Mouse (Mus musculus): ENCODE data around the gene Slco6d1. TPM values are rescaled to one million over a fixed set of nuclear protein-coding genes. Genes with fewer than 3 reads are reported as not detected.
"Not testable (repeated sequence)": the region's sequence is repeated elsewhere in the genome, so short reads cannot be mapped to it uniquely, and the experiment has no call there.

The Slco6d1 gene
- polyA plus RNA-seq (2015; fragmentation: Nextera tagmentation; extraction: Ambion mirVana) = not detected in 2 replicates

GRCm38 (mm10) chr1:98420824-98421223 lies at the start of gene Slco6d1:
TSS of gene Slco6d1 (plus strand) at chr1:98421124.
- no peak within 1 kb of the TSS for H3K4me2 ChIP-seq (replicated peaks; ENCODE audit: low read depth, low read length)
- 86% methylated on average over 10 of the region's 10 CpGs for WGBS
- no peaks in the 10 kb centered on the region for H3K36me3 ChIP-seq (ENCODE audit: insufficient read depth, low read length)
- no peaks in the 10 kb centered on the region for H3K4me1 ChIP-seq (ENCODE audit: insufficient read depth, low read length)
- H3K27ac ChIP-seq (ENCODE audit: low read length) = no peak within 1 kb of the TSS
- H3K9ac ChIP-seq (replicated peaks; ENCODE audit: low read length) = no peak within 1 kb of the TSS
- no peak within 1 kb of the TSS for H3K4me3 ChIP-seq (ENCODE audit: low read length)
- no peaks in the 10 kb centered on the region for H3K9me3 ChIP-seq (ENCODE audit: low read length)
- ATAC-seq (ENCODE audit: low FRiP score, low TSS enrichment) = no peak
- no peaks in the 10 kb centered on the region for H3K27me3 ChIP-seq (ENCODE audit: insufficient read depth, low read length)

- ATAC-seq (ENCODE audit: low FRiP score, low TSS enrichment) = no peak
- Histone ChIP-seq H3K4me1 (ENCODE audit: insufficient read depth, low read length) (no peaks in the 10 kb centered on the region), H3K4me3 (ENCODE audit: low read length) (no peak overlapping the region), H3K9ac (replicated peaks; ENCODE audit: low read length) (no peak overlapping the region), H3K36me3 (ENCODE audit: insufficient read depth, low read length) (no peaks in the 10 kb centered on the region), H3K4me2 (replicated peaks; ENCODE audit: low read depth, low read length) (no peak overlapping the region), H3K27ac (ENCODE audit: low read length) (no peak overlapping the region), H3K27me3 (ENCODE audit: insufficient read depth, low read length) (no peaks in the 10 kb centered on the region), H3K9me3 (ENCODE audit: low read length) (no peaks in the 10 kb centered on the region)
Observed at GRCm38 (mm10) chr1:98392001-98392400, 28.9 kb upstream of the Slco6d1 start.

GRCm38 (mm10) chr1:98447929-98448328 lies 27.0 kb downstream of the Slco6d1 start:
- H3K9ac ChIP-seq (replicated peaks; ENCODE audit: low read length) = no peak overlapping the region
- no peak overlapping the region for H3K4me2 ChIP-seq (replicated peaks; ENCODE audit: low read depth, low read length)
- 90% methylated on average over 4 of the region's 4 CpGs for WGBS
- no peak overlapping the region for H3K4me3 ChIP-seq (ENCODE audit: low read length)
- no peaks in the 10 kb centered on the region for H3K9me3 ChIP-seq (ENCODE audit: low read length)
- no peaks in the 10 kb centered on the region for H3K27me3 ChIP-seq (ENCODE audit: insufficient read depth, low read length)
- H3K27ac ChIP-seq (ENCODE audit: low read length) = no peak overlapping the region
- no peaks in the 10 kb centered on the region for H3K36me3 ChIP-seq (ENCODE audit: insufficient read depth, low read length)
- ATAC-seq (ENCODE audit: low FRiP score, low TSS enrichment) = no peak
- no peaks in the 10 kb centered on the region for H3K4me1 ChIP-seq (ENCODE audit: insufficient read depth, low read length)

- not testable (repeated sequence) for H3K27ac ChIP-seq (ENCODE audit: low read length); H3K4me3 ChIP-seq (ENCODE audit: low read length); H3K9ac ChIP-seq (replicated peaks; ENCODE audit: low read length); H3K9me3 ChIP-seq (ENCODE audit: low read length); H3K27me3 ChIP-seq (ENCODE audit: insufficient read depth, low read length); ATAC-seq (ENCODE audit: low FRiP score, low TSS enrichment); H3K36me3 ChIP-seq (ENCODE audit: insufficient read depth, low read length); H3K4me2 ChIP-seq (replicated peaks; ENCODE audit: low read depth, low read length); H3K4me1 ChIP-seq (ENCODE audit: insufficient read depth, low read length)
- WGBS = 89% methylated on average over 8 of the region's 8 CpGs
Observed at GRCm38 (mm10) chr1:98459224-98459623, 38.3 kb downstream of the Slco6d1 start.

GRCm38 (mm10) chr1:98476381-98476780 lies 55.5 kb downstream of the Slco6d1 start:
- not testable (repeated sequence) for H3K9me3 ChIP-seq (ENCODE audit: low read length); ATAC-seq (ENCODE audit: low FRiP score, low TSS enrichment); H3K4me1 ChIP-seq (ENCODE audit: insufficient read depth, low read length); H3K27ac ChIP-seq (ENCODE audit: low read length); H3K36me3 ChIP-seq (ENCODE audit: insufficient read depth, low read length); H3K4me2 ChIP-seq (replicated peaks; ENCODE audit: low read depth, low read length); H3K27me3 ChIP-seq (ENCODE audit: insufficient read depth, low read length); H3K9ac ChIP-seq (replicated peaks; ENCODE audit: low read length); H3K4me3 ChIP-seq (ENCODE audit: low read length)
- WGBS = 81% methylated on average over 1 of the region's 1 CpGs

- no peak overlapping the region for H3K4me2 ChIP-seq (replicated peaks; ENCODE audit: low read depth, low read length)
- no peak for ATAC-seq (ENCODE audit: low FRiP score, low TSS enrichment)
- H3K9ac ChIP-seq (replicated peaks; ENCODE audit: low read length) = no peak overlapping the region
- H3K36me3 ChIP-seq (ENCODE audit: insufficient read depth, low read length) = no peaks in the 10 kb centered on the region
- no peaks in the 10 kb centered on the region for H3K4me1 ChIP-seq (ENCODE audit: insufficient read depth, low read length)
- no peak overlapping the region for H3K27ac ChIP-seq (ENCODE audit: low read length)
- WGBS = 73% methylated on average over 2 of the region's 2 CpGs
- no peaks in the 10 kb centered on the region for H3K9me3 ChIP-seq (ENCODE audit: low read length)
- H3K4me3 ChIP-seq (ENCODE audit: low read length) = no peak overlapping the region
- H3K27me3 ChIP-seq (ENCODE audit: insufficient read depth, low read length) = no peaks in the 10 kb centered on the region
Observed at GRCm38 (mm10) chr1:98479243-98479642, 58.3 kb downstream of the Slco6d1 start.

GRCm38 (mm10) chr1:98505982-98506381 lies 85.1 kb downstream of the Slco6d1 start:
- H3K9me3 ChIP-seq (ENCODE audit: low read length) = no peaks in the 10 kb centered on the region
- 85% methylated on average over 2 of the region's 2 CpGs for WGBS

GRCm38 (mm10) chr1:98522977-98523376 lies 102.1 kb downstream of the Slco6d1 start:
- Histone ChIP-seq H3K27ac (ENCODE audit: low read length) (no peak overlapping the region), H3K4me3 (ENCODE audit: low read length) (no peak overlapping the region), H3K36me3 (ENCODE audit: insufficient read depth, low read length) (no peaks in the 10 kb centered on the region), H3K27me3 (ENCODE audit: insufficient read depth, low read length) (no peaks in the 10 kb centered on the region), H3K9ac (replicated peaks; ENCODE audit: low read length) (no peak overlapping the region), H3K4me1 (ENCODE audit: insufficient read depth, low read length) (no peaks in the 10 kb centered on the region), H3K9me3 (ENCODE audit: low read length) (no peaks in the 10 kb centered on the region), H3K4me2 (replicated peaks; ENCODE audit: low read depth, low read length) (no peak overlapping the region)
- WGBS = 79% methylated on average over 2 of the region's 2 CpGs
- ATAC-seq (ENCODE audit: low FRiP score, low TSS enrichment) = no peak

More at GRCm38 (mm10) chr1:98505982-98506381, 85.1 kb downstream of the Slco6d1 start:
- no peak overlapping the region for H3K9ac ChIP-seq (replicated peaks; ENCODE audit: low read length)
- H3K4me3 ChIP-seq (ENCODE audit: low read length) = no peak overlapping the region
- H3K36me3 ChIP-seq (ENCODE audit: insufficient read depth, low read length) = no peaks in the 10 kb centered on the region
- H3K4me2 ChIP-seq (replicated peaks; ENCODE audit: low read depth, low read length) = no peak overlapping the region
- no peaks in the 10 kb centered on the region for H3K27me3 ChIP-seq (ENCODE audit: insufficient read depth, low read length)
- no peaks in the 10 kb centered on the region for H3K4me1 ChIP-seq (ENCODE audit: insufficient read depth, low read length)
- no peak for ATAC-seq (ENCODE audit: low FRiP score, low TSS enrichment)
- no peak overlapping the region for H3K27ac ChIP-seq (ENCODE audit: low read length)

GRCm38 (mm10) chr1:98523537-98523936 lies 102.6 kb downstream of the Slco6d1 start:
- H3K9ac ChIP-seq (replicated peaks; ENCODE audit: low read length) = no peak overlapping the region
- H3K36me3 ChIP-seq (ENCODE audit: insufficient read depth, low read length) = no peaks in the 10 kb centered on the region
- H3K27ac ChIP-seq (ENCODE audit: low read length) = no peak overlapping the region
- no peaks in the 10 kb centered on the region for H3K27me3 ChIP-seq (ENCODE audit: insufficient read depth, low read length)
- H3K4me2 ChIP-seq (replicated peaks; ENCODE audit: low read depth, low read length) = no peak overlapping the region
- no peaks in the 10 kb centered on the region for H3K9me3 ChIP-seq (ENCODE audit: low read length)
- no peak for ATAC-seq (ENCODE audit: low FRiP score, low TSS enrichment)
- no peaks in the 10 kb centered on the region for H3K4me1 ChIP-seq (ENCODE audit: insufficient read depth, low read length)
- H3K4me3 ChIP-seq (ENCODE audit: low read length) = no peak overlapping the region

- ATAC-seq (ENCODE audit: low FRiP score, low TSS enrichment) = not testable (repeated sequence)
Observed at GRCm38 (mm10) chr1:98528368-98528767, 107.4 kb downstream of the Slco6d1 start.

GRCm38 (mm10) chr1:98545372-98545771 lies 124.4 kb downstream of the Slco6d1 start:
- no peak overlapping the region for H3K4me2 ChIP-seq (replicated peaks; ENCODE audit: low read depth, low read length)
- ATAC-seq (ENCODE audit: low FRiP score, low TSS enrichment) = no peak
- 54% methylated on average over 2 of the region's 2 CpGs for WGBS
- no peak overlapping the region for H3K27ac ChIP-seq (ENCODE audit: low read length)
- no peak overlapping the region for H3K9ac ChIP-seq (replicated peaks; ENCODE audit: low read length)
- H3K36me3 ChIP-seq (ENCODE audit: insufficient read depth, low read length) = no peaks in the 10 kb centered on the region
- no peaks in the 10 kb centered on the region for H3K27me3 ChIP-seq (ENCODE audit: insufficient read depth, low read length)
- H3K4me1 ChIP-seq (ENCODE audit: insufficient read depth, low read length) = no peaks in the 10 kb centered on the region
- H3K9me3 ChIP-seq (ENCODE audit: low read length) = no peaks in the 10 kb centered on the region
- H3K4me3 ChIP-seq (ENCODE audit: low read length) = no peak overlapping the region

More at GRCm38 (mm10) chr1:98528368-98528767, 107.4 kb downstream of the Slco6d1 start:
- H3K27me3 ChIP-seq (ENCODE audit: insufficient read depth, low read length); H3K9ac ChIP-seq (replicated peaks; ENCODE audit: low read length); H3K36me3 ChIP-seq (ENCODE audit: insufficient read depth, low read length); H3K9me3 ChIP-seq (ENCODE audit: low read length); H3K4me3 ChIP-seq (ENCODE audit: low read length); H3K27ac ChIP-seq (ENCODE audit: low read length); H3K4me1 ChIP-seq (ENCODE audit: insufficient read depth, low read length); H3K4me2 ChIP-seq (replicated peaks; ENCODE audit: low read depth, low read length): not testable (repeated sequence)
- 78% methylated on average over 1 of the region's 2 CpGs for WGBS
